Mouse (Mus musculus) thymus, postnatal 14 days (tissue): Measurements from ENCODE around the gene Lysmd4.
"Not testable (repeated sequence)": the region's sequence is repeated elsewhere in the genome, so short reads cannot be mapped to it uniquely, and the experiment has no call there.

Source experiments
- DNase-seq: peaks from one replicate; pipeline ENCODE4 v3.0.0; 2021

Gene Lysmd4

GRCm38 (mm10) chr7:67232504-67232903 is 10.2 kb downstream of the Lysmd4 start:
- DNase-seq, result no peak

- peak; percentile 20 for DNase-seq
Measured at GRCm38 (mm10) chr7:67234797-67235196, 12.5 kb downstream of the Lysmd4 start.

DNA sequence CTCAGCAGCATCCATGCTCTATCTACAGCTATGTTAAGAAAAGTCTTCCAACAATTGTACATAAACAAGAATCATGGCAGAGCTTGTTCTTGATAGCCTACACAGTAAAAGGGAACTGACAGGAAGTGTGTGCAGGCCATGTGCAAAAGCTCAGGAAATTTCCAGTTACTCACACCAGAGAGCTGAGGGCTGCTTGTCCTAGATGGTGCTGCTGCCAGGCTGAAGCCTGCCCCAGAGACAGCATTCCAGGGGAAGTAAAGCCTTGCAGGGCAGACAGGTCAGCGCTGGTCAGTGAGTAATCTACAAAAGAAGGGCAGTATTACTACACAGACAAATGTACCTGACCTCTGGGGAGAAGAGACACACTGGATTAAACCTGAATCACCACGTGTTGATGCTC is 14.0 kb downstream of the Lysmd4 start:
- DNase-seq, result no peak

GRCm38 (mm10) chr7:67237752-67238151 is 15.4 kb downstream of the Lysmd4 start:
- no peak for DNase-seq

GRCm38 (mm10) chr7:67241969-67242368 is 19.6 kb downstream of the Lysmd4 start:
- no peak for DNase-seq

- DNase-seq, result peak; percentile 40
Measured at GRCm38 (mm10) chr7:67243121-67243893, 21.0 kb downstream of the Lysmd4 start.

DNA sequence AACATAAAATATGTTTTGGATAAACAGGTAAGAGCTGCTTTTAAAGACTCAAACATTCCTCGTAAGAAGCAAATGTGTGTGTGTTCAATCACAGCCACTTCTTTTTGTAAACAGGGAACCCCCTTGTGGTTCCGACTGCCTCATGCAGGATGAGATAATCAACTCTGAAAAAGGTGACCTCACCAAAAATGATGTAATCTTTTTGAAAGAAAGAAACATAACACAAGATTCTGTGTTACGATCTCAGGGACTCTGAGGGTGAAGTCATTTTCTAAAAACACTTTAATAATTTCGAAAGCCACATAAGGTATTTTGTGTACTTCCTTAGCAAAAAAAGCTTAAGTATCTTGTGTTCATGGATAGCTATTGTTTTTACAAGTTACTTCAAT is 21.5 kb downstream of the Lysmd4 start:
- DNase-seq, result no peak

GRCm38 (mm10) chr7:67245255-67245654 is 22.9 kb downstream of the Lysmd4 start:
- no peak for DNase-seq

DNA sequence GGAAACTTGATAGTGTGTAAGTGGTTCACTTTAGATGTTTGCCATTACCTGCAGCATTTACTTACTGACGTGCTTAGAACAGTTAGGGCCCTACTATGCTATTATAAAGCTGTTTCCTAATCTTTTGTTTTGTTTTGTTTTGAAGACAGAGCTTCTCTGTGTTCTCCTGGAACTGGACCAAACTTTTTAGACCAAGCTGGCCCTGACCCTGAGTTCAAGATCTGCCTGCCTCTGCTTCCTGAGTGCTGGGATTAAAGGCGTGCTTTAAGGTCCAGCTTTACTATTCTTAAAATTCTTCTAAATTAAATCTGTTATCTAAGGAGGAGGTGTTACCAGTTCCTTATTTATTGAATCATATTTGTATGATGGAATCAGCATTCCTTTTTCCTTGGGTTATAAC is 23.7 kb downstream of the Lysmd4 start:
- DNase-seq, result no peak

- DNase-seq, result no peak
Measured at GRCm38 (mm10) chr7:67259828-67260563, 37.7 kb downstream of the Lysmd4 start.

- DNase-seq, result not testable (repeated sequence)
Measured at GRCm38 (mm10) chr7:67270447-67270846, 48.1 kb downstream of the Lysmd4 start.

- no peak for DNase-seq
Measured at GRCm38 (mm10) chr7:67283581-67283980, 61.2 kb downstream of the Lysmd4 start.

- no peak for DNase-seq
Measured at GRCm38 (mm10) chr7:67287456-67287855, 65.1 kb downstream of the Lysmd4 start.

- no peak for DNase-seq
Measured at GRCm38 (mm10) chr7:67291356-67291755, 69.0 kb downstream of the Lysmd4 start.

- no peak for DNase-seq
Measured at GRCm38 (mm10) chr7:67296419-67296818, 74.1 kb downstream of the Lysmd4 start.

DNA sequence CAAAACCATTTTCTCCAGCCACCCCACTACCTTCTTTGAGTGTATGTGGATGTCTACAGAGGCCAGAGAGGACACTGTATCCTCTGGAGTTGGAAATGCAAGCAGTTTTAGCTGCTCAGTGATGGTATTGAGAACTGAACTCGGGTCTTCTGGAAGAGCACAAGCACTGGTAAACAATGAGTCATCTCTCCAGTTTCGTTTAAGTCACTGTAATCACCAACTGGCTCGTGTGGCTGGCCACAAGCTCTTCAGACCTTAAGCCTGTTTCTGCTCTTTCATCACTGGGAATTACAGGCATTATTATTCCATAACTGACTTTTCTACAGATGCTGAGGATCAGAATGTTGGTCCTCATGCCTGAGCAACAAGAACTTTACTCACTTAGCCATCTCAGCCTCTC is 82.6 kb downstream of the Lysmd4 start:
- no peak for DNase-seq

DNA sequence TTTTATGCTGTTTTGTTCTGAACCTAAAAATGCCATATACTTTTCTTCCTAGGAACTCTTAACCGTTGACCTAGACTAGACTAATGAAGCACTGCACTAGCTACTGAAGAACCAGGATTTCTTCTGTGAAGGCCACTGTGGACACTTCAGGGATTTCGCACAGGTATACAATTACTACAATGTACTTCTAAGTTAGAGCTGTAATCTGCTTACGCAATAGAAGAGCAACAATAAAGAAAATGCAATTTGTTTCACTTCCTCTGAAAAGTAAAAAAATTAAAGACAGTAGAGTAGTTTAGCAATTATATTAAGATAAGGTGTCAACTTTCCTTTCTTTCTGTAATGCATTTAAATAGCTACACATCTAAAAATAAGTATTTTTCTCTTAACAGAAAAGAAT is 84.7 kb downstream of the Lysmd4 start:
- DNase-seq, result no peak

GRCm38 (mm10) chr7:67308102-67308501 is 85.8 kb downstream of the Lysmd4 start:
- no peak for DNase-seq

- no peak for DNase-seq
Measured at GRCm38 (mm10) chr7:67310151-67310550, 87.8 kb downstream of the Lysmd4 start.

DNA sequence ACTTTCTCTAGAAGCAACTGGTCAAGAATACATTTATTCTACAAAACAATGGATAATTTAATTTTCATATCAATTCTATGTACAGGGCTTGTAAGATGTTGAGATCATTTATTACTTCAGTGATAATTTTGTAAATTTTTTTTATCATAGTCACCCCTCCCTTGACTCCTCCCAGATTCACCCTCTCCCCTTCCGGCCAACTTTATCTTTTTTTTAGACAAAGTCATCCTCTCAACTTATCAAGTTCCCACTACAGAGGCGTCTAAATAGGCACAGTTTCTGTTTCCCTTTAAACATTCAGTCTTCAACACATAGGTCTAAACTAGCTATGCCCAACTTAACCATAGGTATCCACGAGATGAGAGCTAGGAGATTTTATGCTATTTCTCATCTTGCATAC is 90.9 kb downstream of the Lysmd4 start:
- no peak for DNase-seq

DNA sequence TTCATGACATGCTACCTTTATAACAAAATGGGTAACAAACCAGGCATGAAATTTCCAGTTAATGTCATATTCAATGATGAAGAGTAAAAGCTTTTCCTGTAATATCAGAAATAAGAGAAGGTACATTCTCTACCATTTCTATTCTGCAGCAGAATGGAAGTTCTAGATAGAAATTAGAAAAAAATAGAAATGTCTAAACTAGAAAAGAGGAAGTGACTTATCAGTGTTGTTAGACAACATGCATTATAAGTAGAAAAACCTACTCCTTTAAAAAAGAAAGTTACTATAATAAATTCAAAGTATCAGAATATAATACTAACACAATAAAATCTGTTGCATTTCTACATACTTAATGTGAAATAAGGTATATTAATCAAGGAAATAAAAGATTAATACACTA is 96.4 kb downstream of the Lysmd4 start:
- no peak for DNase-seq

DNA sequence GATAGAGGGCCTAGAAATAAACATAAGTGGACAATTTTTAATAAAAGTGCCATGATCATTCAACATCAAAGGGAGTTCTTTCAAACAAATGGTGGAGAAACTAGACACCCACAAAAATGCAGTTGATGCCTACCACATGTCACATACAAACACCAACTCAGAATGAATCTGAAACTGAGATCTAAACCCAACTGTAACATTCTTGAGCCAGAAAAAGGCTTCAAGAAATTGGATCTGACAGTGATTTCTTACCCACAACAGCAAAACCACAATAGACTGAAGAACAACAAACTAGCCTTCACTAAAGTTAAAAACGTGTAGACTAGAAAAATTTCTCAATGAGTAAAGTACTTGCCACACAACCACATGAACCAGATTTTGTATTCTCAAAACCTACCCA is 98.0 kb downstream of the Lysmd4 start:
- DNase-seq, result no peak

GRCm38 (mm10) chr7:67342067-67342625 is 119.8 kb downstream of the Lysmd4 start:
- DNase-seq, result no peak

- no peak for DNase-seq
Measured at GRCm38 (mm10) chr7:67344443-67344842, 122.1 kb downstream of the Lysmd4 start.
